22 mouse cellular contexts compared by ENCODE assay signal in genomic region chr9:46509458-46509857, GRCm38 (mm10).
DNase-seq lines count a peak whose midpoint lies in the region; ATAC-seq lines count a peak whose summit lies in the region.
"Had no signal": no experiment of that assay in that cellular context is flagged by ENCODE, and none has a peak within 500 bp of the region (broad histone marks: within the 10 kb centered on the region; RNA-seq: fewer than 3 reads in every experiment).

No protein-coding gene starts in this region.

- H3K9ac ChIP-seq in hindbrain, embryonic 13.5 days = no peak overlapping the region
- no peak overlapping the region for H3K9ac ChIP-seq in hindbrain, embryonic 16.5 days (ENCODE audit: low read depth, low read length)
- no peak overlapping the region for H3K9ac ChIP-seq in neural tube, embryonic 11.5 days (ENCODE audit: low read length)
- H3K9ac ChIP-seq in forebrain, embryonic 16.5 days (replicated peaks; ENCODE audit: low read depth, low read length) = no peak overlapping the region
- H3K9ac ChIP-seq: limb, embryonic 12.5 days; liver, embryonic 12.5 days; midbrain, embryonic 12.5 days had no signal

- no peak overlapping the region for H3K4me3 ChIP-seq in hindbrain, embryonic 13.5 days
- no peak overlapping the region for H3K4me3 ChIP-seq in hindbrain, embryonic 16.5 days (ENCODE audit: low read length)
- H3K4me3 ChIP-seq in neural tube, embryonic 11.5 days (ENCODE audit: low read depth, low read length) = no peak overlapping the region
- no peak overlapping the region for H3K4me3 ChIP-seq in forebrain, embryonic 16.5 days (replicated peaks; ENCODE audit: low read length)
- H3K4me3 ChIP-seq: limb, embryonic 12.5 days; liver, embryonic 12.5 days; midbrain, embryonic 12.5 days had no signal

- ATAC-seq in hindbrain, embryonic 13.5 days (ENCODE audit: low FRiP score) = no peak
- ATAC-seq in hindbrain, embryonic 16.5 days = no peak
- no peak for ATAC-seq in neural tube, embryonic 11.5 days (ENCODE audit: insufficient read depth, low FRiP score, low TSS enrichment)
- peak; percentile 72; the same call in 1 of the 2 replicates for ATAC-seq in forebrain, embryonic 16.5 days
- ATAC-seq: liver, embryonic 12.5 days had no signal

- 0 out of 2 replicates have a peak, but pooled peaks cover 7% of the 10 kb centered on the region for H3K27me3 ChIP-seq in hindbrain, embryonic 13.5 days
- H3K27me3 ChIP-seq in hindbrain, embryonic 16.5 days (replicated peaks; ENCODE audit: control insufficient read depth, insufficient read depth, low read length) = no peaks in the 10 kb centered on the region
- H3K27me3 ChIP-seq in neural tube, embryonic 11.5 days (ENCODE audit: control insufficient read depth, insufficient read depth, low read length) = no peaks in the 10 kb centered on the region
- no peaks in the 10 kb centered on the region for H3K27me3 ChIP-seq in forebrain, embryonic 16.5 days (replicated peaks; ENCODE audit: control insufficient read depth, insufficient read depth, low read length)
- H3K27me3 ChIP-seq: liver, embryonic 12.5 days had no signal

- H3K9me3 ChIP-seq in hindbrain, embryonic 13.5 days = no peaks in the 10 kb centered on the region
- no peaks in the 10 kb centered on the region; the same call in 1 of the 2 replicates for H3K9me3 ChIP-seq in hindbrain, embryonic 16.5 days (ENCODE audit: control insufficient read depth, low read length)
- H3K9me3 ChIP-seq in neural tube, embryonic 11.5 days (ENCODE audit: control insufficient read depth, low read length) = 0 out of 2 replicates have a peak, but pooled peaks cover 2% of the 10 kb centered on the region
- H3K9me3 ChIP-seq in forebrain, embryonic 16.5 days (ENCODE audit: control insufficient read depth, low read length) = no peaks in the 10 kb centered on the region
- H3K9me3 ChIP-seq: limb, embryonic 12.5 days; liver, embryonic 12.5 days had no signal

- 8% methylated on average over 5 of the region's 5 CpGs for WGBS in hindbrain, embryonic 13.5 days
- WGBS in hindbrain, embryonic 16.5 days = 11% methylated on average over 5 of the region's 5 CpGs
- 22% methylated on average over 5 of the region's 5 CpGs for WGBS in neural tube, embryonic 11.5 days
- 16% methylated on average over 5 of the region's 5 CpGs for WGBS in forebrain, embryonic 16.5 days

- peak; percentile 38 for DNase-seq in neural tube, embryonic 11.5 days (ENCODE audit: low spot score)
- DNase-seq in neural tube, embryonic 10.5 days (ENCODE audit: extremely low spot score, low spot score) = no peak
- DNase-seq in retina, postnatal 1 day = peak; percentile 41
- no peak for DNase-seq in embryo, embryonic 10.5 days (ENCODE audit: low spot score)
- DNase-seq: adrenal gland, adult 2 months; cerebellum, adult 11 months; cerebellum, postnatal 36 days; gastrocnemius, postnatal 10 days; heart, adult 18-20 months; heart, postnatal 36 days; kidney, adult 8-10 months; kidney, postnatal 36 days; lung, adult 2 months; lung, postnatal 4 days; spleen, adult 18-20 months; thymus, postnatal 36 days had no signal

- no peak overlapping the region for H3K4me2 ChIP-seq in hindbrain, embryonic 13.5 days
- no peak overlapping the region for H3K4me2 ChIP-seq in hindbrain, embryonic 16.5 days (ENCODE audit: low read length)
- no peak overlapping the region for H3K4me2 ChIP-seq in neural tube, embryonic 11.5 days (ENCODE audit: low read depth)
- no peak overlapping the region for H3K4me2 ChIP-seq in forebrain, embryonic 16.5 days (ENCODE audit: low read length)
- H3K4me2 ChIP-seq: limb, embryonic 12.5 days; liver, embryonic 12.5 days; midbrain, embryonic 12.5 days had no signal

- peaks cover 33% of the 10 kb centered on the region for H3K4me1 ChIP-seq in hindbrain, embryonic 13.5 days (replicated peaks)
- peaks cover 5% of the 10 kb centered on the region; the same call in 1 of the 2 replicates for H3K4me1 ChIP-seq in hindbrain, embryonic 16.5 days (ENCODE audit: control insufficient read depth, insufficient read depth, low read depth, low read length)
- peaks cover 6% of the 10 kb centered on the region; the same call in 1 of the 2 replicates for H3K4me1 ChIP-seq in neural tube, embryonic 11.5 days (ENCODE audit: control insufficient read depth, insufficient read depth, low read length)
- H3K4me1 ChIP-seq in forebrain, embryonic 16.5 days (replicated peaks; ENCODE audit: control insufficient read depth, insufficient read depth, low read length) = peaks cover 22% of the 10 kb centered on the region
- H3K4me1 ChIP-seq: limb, embryonic 12.5 days; liver, embryonic 12.5 days had no signal

- peak overlapping the region; percentile 23; the same call in 1 of the 2 replicates for H3K27ac ChIP-seq in hindbrain, embryonic 13.5 days
- no peak overlapping the region; the same call in 1 of the 2 replicates for H3K27ac ChIP-seq in hindbrain, embryonic 16.5 days (ENCODE audit: low read depth, low read length)
- no peak overlapping the region for H3K27ac ChIP-seq in neural tube, embryonic 11.5 days (ENCODE audit: low read depth, low read length)
- peak overlapping the region; percentile 18; the same call in 1 of the 2 replicates for H3K27ac ChIP-seq in forebrain, embryonic 16.5 days (ENCODE audit: low read length)
- H3K27ac ChIP-seq: limb, embryonic 12.5 days; liver, embryonic 12.5 days; midbrain, embryonic 12.5 days had no signal

- H3K36me3 ChIP-seq in hindbrain, embryonic 13.5 days = no peaks in the 10 kb centered on the region
- H3K36me3 ChIP-seq in hindbrain, embryonic 16.5 days (ENCODE audit: control insufficient read depth, insufficient read depth, low read length) = no peaks in the 10 kb centered on the region
- no peaks in the 10 kb centered on the region for H3K36me3 ChIP-seq in neural tube, embryonic 11.5 days (ENCODE audit: control insufficient read depth, insufficient read depth, low read length)
- no peaks in the 10 kb centered on the region for H3K36me3 ChIP-seq in forebrain, embryonic 16.5 days (ENCODE audit: control insufficient read depth, insufficient read depth)
- H3K36me3 ChIP-seq: limb, embryonic 12.5 days; liver, embryonic 12.5 days; midbrain, embryonic 12.5 days had no signal

Comparison
In these comparisons a context has a peak if more than half of its experiments do, and no peak if none do; other contexts are left out.
1. H3K27ac ChIP-seq: peak in hindbrain, embryonic 13.5 days (single experiment) and forebrain, embryonic 16.5 days (single experiment); none in hindbrain, embryonic 16.5 days (single experiment) and neural tube, embryonic 11.5 days (single experiment).
2. DNase-seq: peak in neural tube, embryonic 11.5 days (single experiment) and retina, postnatal 1 day (single experiment); none in neural tube, embryonic 10.5 days (single experiment) and embryo, embryonic 10.5 days (single experiment).